Mouse (Mus musculus): ENCODE results near the gene Ccdc12.

The Ccdc12 gene

GRCm38 (mm10) chr9:110742295-110742950 lies 86.1 kb downstream of the Ccdc12 start:
- no peak for DNase-seq (ENCODE audit: low read depth, low spot score)

- DNase-seq (ENCODE audit: low read depth, low spot score): no peak
Observed at GRCm38 (mm10) chr9:110742951-110743455, 86.7 kb downstream of the Ccdc12 start.

DNA sequence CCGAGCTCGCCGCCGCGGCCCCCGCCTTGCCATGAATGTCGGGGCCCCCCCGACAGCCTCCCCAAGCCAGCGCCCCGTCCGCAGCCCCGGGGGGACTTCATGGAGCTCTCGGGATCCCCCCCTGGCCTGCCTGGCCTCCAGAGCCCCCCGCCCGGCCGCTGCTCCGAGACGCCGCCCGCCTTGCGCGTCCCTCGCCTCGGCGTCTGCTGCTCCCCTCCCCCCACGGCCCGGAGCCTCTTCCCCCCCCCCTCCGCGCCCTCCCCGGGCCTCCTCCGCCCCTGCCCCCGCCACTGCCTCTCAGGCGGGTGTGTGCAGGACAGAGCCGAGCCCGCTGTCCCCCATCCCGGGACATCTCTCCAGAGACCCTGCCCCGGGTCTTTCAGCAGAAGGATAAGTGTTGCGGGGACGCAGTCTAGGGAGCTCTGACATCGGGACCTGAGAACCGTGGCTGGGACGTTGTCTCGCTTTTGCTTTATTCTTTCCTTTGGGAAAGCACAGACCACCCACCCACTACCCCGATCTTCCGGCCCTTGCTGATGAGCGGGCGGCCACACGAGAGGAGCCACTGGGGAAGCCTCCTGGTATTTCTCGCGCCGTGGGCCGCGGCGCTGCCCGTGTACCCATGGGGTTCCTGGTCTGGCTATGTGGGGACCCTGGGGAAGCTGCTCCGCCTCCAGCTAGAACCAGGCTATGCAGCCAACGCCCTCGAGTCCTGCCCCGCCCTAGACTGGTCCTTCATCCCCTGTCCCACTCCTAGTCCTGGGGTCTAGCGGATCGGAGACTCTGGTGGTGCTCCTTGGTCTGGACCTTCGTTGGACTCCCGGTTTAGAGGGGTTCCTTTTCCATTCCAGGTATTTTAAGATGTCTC lies 87.4 kb downstream of the Ccdc12 start:
- DNase-seq (ENCODE audit: low read depth, low spot score): no peak

- DNase-seq (ENCODE audit: low read depth, low spot score): no peak
Observed at GRCm38 (mm10) chr9:110745752-110746151, 89.4 kb downstream of the Ccdc12 start.

GRCm38 (mm10) chr9:110746238-110746637 lies 89.9 kb downstream of the Ccdc12 start:
- DNase-seq (ENCODE audit: low read depth, low spot score): no peak

DNA sequence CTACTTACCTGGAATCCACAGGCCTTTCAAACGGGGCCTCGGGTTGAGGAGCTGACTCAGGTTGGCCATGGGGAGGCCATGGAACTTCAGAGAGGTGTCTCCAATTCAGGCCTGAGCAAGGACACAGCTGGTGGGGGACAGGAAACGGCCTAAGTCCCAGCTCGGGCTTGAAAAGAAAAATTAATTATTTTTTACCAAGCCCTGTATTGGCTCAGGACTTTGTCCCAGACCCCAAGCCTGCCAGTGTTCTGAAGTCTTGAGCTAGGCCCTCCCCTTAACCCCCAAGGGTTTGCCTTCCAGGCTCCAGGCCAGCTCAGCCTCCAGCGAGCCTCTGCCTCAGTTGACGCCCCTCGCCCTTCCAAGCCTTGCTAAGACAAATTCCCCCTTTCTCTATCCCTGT lies 90.7 kb downstream of the Ccdc12 start, which contains the start of gene Pth1r:
TSS of gene Pth1r (minus strand) at position 185 of the 400 bp plus-strand sequence.
- DNase-seq (ENCODE audit: low read depth, low spot score): no peak

- DNase-seq (ENCODE audit: low read depth, low spot score): no peak
Observed at GRCm38 (mm10) chr9:110748451-110748850, 92.1 kb downstream of the Ccdc12 start.

- no peak for DNase-seq (ENCODE audit: low read depth, low spot score)
Observed at GRCm38 (mm10) chr9:110750404-110751187, 94.3 kb downstream of the Ccdc12 start.

- DNase-seq (ENCODE audit: low read depth, low spot score): no peak
Observed at GRCm38 (mm10) chr9:110751412-110751811, 95.1 kb downstream of the Ccdc12 start.

GRCm38 (mm10) chr9:110752917-110753435 lies 96.7 kb downstream of the Ccdc12 start:
- DNase-seq (ENCODE audit: low read depth, low spot score): no peak

DNA sequence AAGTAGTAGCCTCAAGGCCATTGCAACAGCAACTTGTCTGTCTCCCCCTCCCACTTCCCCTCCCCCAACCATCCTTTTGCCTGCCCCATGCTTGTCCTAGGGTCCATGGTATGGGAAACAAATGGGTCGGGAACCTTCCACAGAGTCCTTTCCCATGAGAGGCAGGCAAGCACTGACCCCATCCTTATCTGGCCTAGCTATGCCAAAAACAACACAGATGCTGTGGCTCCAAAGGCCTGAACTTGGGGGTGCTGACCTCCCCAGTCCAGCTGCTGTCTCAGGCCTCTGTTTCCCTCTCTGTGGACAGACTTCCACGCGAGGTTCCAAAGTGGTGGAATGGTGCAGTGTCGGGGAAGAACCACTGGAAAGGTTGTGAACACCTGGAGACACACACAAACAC lies 97.5 kb downstream of the Ccdc12 start:
- DNase-seq (ENCODE audit: low read depth, low spot score): no peak

DNA sequence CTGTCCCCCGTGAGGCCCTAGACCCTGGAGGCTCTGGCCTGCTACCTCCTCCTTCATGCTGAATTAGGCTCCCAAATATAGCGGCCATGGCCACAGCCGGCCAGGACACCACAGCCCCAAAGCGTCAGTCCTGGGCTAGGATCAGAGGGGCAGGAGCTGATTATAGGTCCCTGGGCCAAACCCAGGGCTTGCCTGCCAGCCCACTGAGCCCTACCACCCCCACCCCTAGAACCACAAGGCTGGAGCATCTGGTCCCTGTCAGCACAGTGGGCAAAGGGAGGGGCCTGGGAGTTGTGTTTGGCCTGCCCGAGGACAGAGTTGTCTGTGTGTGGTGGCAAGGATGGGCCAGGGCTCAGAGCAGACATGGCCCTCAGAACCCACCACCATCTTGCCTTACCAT lies 101.5 kb downstream of the Ccdc12 start:
- DNase-seq (ENCODE audit: low read depth, low spot score): no peak

- no peak for DNase-seq (ENCODE audit: low read depth, low spot score)
Observed at GRCm38 (mm10) chr9:110758605-110759004, 102.3 kb downstream of the Ccdc12 start.

- no peak for DNase-seq (ENCODE audit: low read depth, low spot score)
Observed at GRCm38 (mm10) chr9:110759265-110759664, 103.0 kb downstream of the Ccdc12 start.

- no peak for DNase-seq (ENCODE audit: low read depth, low spot score)
Observed at GRCm38 (mm10) chr9:110760886-110761285, 104.6 kb downstream of the Ccdc12 start.
